Mouse (Mus musculus) T-helper 17 cell (primary cell): ENCODE results near the gene Ano5.

Source experiments
- in situ Hi-C, 2 experiments: fragments of 300-600 bp; cut with MboI, MseI; formaldehyde crosslinking; loops; 1 replicate in 1 of 2; 2 replicates in 1 of 2; pipeline ENCODE4 v1.15.1; 2025; ENCODE audit warnings: high pct_unique_total_duplicates in 2 of 2

The Ano5 gene

GRCm38 (mm10) chr7:51627666-51628065 lies 116.8 kb downstream of the Ano5 start:
- in situ Hi-C loops: loop anchor here in 1 of 2 experiments (5.0 kb wide), 1 partner anchor 350 kb away; no protein-coding TSS in a partner anchor

- in situ Hi-C loops: loop anchor here in 1 of 2 experiments (5.0 kb wide), 1 partner anchor 349 kb away; no protein-coding TSS in a partner anchor
Measured at GRCm38 (mm10) chr7:51628349-51628748, 117.5 kb downstream of the Ano5 start.

- in situ Hi-C loops: loop anchor here in 1 of 2 experiments (5.0 kb wide), 1 partner anchor 348 kb away; no protein-coding TSS in a partner anchor
Measured at GRCm38 (mm10) chr7:51629206-51629605, 118.4 kb downstream of the Ano5 start.

- in situ Hi-C loops: no loop called here
Measured at GRCm38 (mm10) chr7:51631171-51631570, 120.3 kb downstream of the Ano5 start.

- in situ Hi-C loops: no loop called here
Measured at GRCm38 (mm10) chr7:51632543-51633229, 121.9 kb downstream of the Ano5 start.

- in situ Hi-C loops: no loop called here
Measured at GRCm38 (mm10) chr7:51633230-51633844, 122.5 kb downstream of the Ano5 start.
